Mouse (Mus musculus) testis, postnatal 10 days (tissue): ENCODE measurements at regions not wholly inside any gene's neighbourhood (a gene's known extent, or its start where the extent isn't known, plus 50 kb on each side); places are given as distances from the start of the nearest gene placed in this dataset.

Source experiments
- DNase-seq: peaks from one replicate; pipeline ENCODE4 v3.0.0; 2021; ENCODE audit warnings: low spot score

DNA sequence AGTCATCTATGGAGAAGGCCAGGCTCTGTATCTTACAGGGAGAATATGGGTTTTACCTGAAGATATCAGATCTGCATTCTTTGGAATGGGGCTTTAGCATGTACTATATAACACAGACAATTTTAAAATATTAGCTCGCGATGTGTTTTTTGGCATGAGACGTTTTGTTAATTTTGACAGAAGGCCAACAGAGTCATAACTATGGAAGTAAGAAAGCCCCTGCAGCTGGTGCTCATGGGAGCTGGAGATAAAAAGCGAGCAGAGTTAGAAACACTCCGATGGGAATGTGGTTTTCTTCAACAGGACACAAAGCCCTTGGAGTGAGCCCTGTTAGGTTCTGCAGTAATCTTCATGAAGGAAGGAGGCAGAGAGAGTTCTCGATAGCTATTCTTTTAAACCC lies 176.6 kb downstream of the Rps12 start:
- no peak for DNase-seq

- no peak for DNase-seq
These were observed 177.0 kb downstream of the Rps12 start for GRCm38 (mm10) chr10:23610046-23610445.

- no peak for DNase-seq
These were observed 177.7 kb downstream of the Rps12 start for GRCm38 (mm10) chr10:23609270-23609914.

- DNase-seq, result no peak
These were observed 186.4 kb downstream of the Rps12 start for GRCm38 (mm10) chr10:23600701-23601100.

DNA sequence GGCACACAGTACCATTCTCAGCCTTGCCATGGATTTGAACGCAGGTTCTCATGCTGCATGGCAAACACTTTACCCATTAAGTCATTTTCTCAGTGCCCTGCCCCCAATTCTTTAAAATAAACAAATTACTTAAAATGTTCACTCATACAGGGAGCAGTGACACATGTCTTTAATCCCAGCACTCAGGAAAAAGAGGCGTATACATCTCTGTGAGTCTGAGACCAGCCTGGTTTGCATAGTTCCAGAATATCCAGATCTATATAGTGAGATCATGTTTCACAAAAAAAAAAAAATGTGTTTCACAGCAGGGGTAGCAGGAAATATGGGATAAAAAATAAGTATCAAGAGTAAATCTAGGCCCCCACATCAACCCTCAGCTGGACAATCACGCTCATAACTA lies 191.5 kb downstream of the Rps12 start:
- no peak for DNase-seq

- DNase-seq, result no peak
These were observed 206.8 kb downstream of the Rps12 start for GRCm38 (mm10) chr10:23580230-23580629.

- no peak for DNase-seq
These were observed 216.1 kb downstream of the Rps12 start for GRCm38 (mm10) chr10:23571013-23571412.

DNA sequence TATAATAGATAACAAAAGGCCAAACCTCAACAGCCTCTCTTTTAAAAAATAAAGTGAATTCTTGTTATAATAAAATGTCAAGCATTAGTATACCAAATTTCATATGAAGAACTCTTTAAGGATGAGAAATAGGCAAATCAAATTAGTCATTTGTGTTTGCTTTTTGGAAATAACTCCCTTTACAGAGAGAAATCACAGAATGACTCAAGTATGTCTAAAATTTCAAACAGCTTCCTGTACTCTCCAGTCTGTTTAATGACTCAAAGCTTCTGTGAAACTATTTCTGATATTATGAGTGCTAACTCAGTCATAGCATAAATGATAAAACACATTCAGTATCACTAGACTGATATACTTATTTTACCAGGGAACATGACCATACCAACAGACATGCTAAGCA lies 217.7 kb downstream of the Rps12 start:
- DNase-seq, result no peak

GRCm38 (mm10) chr10:23562273-23562885 lies 211.8 kb upstream of the Eya4 start:
- DNase-seq, result no peak

DNA sequence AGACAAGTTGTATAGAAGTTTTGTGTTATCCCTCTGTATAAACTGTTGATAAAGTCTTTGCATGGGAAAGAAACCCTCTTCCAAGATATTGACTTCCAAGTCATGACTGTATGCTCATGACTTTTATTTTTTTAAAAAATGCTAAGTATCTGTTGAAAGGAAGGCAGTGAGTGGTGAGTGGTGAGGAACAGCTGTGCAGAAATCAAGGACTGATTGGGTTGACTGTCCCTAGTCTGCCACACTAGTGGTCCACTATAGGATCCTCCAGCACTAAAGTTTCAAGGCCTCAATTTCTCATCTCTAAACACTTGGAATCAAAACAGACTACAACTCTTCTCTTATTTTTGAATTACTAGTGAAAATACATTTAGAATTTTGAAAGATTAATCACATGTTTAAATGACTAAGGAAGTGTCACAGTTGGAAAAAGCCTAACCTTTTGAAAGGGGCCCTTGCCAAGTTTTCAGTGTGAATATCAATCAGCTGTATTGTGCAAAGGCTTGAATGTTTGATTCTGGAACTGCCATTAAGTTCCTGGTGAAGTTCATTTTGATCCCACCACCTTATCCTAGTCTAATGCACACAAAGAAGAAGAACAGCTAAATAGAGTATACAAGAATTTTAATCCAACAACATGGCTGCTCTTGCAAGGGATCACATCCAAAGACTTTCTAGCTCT lies 209.5 kb upstream of the Eya4 start:
- DNase-seq, result no peak

GRCm38 (mm10) chr10:23557828-23558227 lies 207.2 kb upstream of the Eya4 start:
- DNase-seq, result no peak

DNA sequence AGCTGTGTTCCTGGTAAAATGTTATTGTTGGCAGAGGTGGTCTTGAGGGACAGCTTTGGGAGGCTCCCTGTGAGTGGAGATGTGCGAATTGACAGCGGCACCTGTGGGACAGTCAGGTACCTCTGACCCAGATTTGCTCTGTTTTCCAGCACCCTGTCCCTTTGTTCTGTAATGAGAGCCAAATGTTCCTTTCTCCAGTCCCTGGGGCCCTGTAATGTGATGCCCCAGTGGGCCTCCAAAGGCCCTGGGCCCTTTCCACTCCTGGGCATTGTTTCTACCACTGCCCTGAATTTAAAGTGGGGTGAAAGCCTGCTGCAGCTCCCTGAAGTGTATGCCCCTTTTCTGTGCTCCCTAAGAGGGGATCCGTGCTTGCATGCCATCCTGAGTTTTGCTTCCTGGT lies 198.6 kb upstream of the Eya4 start:
- DNase-seq, result no peak

DNA sequence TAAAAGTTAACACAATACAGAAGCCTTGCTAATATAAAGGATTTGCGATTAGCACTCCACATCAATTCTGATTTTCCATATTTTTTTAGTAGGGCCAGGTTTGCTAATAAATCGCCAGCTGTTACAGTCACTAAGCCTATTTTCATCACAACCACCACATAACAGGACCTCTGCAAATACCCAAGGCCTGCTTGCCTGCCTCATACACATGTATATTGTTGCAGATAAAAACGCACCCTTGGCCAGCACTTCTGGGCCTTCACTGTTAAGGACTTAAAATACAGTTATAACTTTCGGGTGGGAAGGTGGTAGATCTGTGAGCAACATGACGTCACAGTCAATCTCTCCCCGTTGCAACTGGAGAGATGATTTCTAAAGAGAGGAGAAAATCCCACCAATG lies 197.7 kb upstream of the Eya4 start:
- DNase-seq, result no peak

- no peak for DNase-seq
These were observed 192.1 kb upstream of the Eya4 start for GRCm38 (mm10) chr10:23542712-23543111.

- DNase-seq, result no peak
These were observed 191.3 kb upstream of the Eya4 start for GRCm38 (mm10) chr10:23541914-23542313.

DNA sequence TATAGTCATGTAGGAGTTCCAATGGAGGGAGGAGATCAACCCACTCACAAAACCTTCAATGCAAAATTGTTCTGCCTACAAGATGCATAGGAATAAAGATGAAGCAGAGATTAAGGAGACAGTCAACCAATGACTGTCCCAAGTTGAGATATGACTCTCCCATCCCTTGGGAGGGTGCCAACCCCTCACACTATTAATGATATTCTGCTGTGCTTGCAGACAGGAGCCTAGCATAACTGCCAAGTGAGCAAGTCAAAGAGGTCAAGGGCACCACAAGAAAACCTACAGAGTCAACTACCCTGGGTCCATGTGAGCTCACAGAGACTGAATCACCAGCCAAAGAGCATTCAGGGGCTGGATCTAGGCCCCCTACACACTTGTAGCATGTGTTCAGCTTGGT lies 184.1 kb upstream of the Eya4 start:
- DNase-seq, result no peak

- no peak for DNase-seq
These were observed 181.6 kb upstream of the Eya4 start for GRCm38 (mm10) chr10:23531964-23532758.

DNA sequence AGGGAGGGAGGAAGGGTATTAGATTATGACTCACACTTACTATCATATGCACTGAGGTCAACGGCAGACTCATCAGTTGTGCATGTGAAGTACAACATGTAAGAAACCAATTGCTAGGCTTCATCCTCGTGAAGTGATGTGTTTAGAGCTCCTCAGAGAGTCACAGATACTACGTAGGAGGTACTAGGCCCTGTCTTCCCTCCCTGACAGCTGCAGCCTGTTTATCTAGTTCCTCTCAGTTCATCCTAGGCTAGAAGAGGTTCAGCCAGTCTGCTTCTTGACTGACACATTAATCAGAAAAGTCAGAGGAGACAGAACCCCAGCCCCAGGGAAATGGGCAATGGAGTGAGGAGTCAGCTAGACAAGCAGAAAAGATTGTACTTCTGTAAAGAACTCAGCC lies 180.1 kb upstream of the Eya4 start:
- DNase-seq, result no peak

DNA sequence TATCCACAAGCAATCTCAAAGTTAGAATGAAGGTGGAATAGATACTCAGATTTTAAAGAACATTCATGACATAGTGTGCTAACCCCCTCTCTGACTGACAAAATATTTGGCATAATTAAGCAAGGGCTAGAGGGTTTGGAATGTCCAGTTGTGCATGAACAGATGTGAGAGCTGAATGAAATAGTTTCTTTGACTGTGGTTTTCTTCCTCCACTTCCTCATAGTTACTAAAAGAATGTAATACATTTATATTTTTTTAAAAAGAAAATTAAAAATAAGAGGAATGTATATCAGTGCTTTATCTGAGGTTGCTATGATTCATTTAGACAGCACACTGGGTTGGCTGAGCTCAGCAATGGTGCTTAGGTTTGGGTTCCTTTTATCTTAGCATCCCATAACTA lies 176.2 kb upstream of the Eya4 start:
- DNase-seq, result no peak

DNA sequence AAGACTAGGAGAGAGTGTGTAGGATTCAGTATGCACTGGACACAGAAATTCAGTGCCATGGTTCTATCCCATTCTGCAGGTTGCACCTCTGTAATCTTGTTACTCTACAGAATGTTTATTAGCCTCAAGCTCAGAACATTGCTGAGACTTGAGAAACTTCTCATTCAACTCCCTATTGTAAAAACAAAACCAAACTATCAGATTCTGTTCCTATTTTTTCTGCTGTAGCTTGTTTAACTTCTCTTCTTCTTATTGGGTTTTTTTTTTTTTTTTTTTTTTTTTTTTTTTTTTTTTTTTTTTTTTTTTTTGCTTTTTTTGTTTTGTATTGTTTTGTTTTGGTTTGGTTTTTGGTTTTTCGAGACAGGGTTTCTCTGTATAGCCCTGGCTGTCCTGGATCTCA lies 172.1 kb upstream of the Eya4 start:
- no peak for DNase-seq

DNA sequence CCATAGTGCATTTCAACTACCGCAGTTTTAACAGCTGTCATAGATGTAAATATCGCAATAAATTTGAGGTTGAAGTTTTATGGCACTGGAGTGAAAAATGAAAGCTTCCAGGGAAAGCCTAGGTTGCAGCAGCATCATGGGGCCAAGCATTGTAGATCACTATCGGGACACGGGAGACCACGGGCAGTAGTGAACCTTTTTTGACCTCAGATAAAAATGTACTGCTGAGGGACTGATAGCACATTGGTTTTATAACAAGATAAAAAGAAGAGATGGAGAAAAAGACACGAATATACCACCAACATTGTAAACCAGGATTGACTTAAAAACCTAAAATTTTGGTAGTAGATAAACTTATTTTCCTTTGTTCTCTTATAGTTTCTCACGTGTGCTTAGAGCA lies 143.1 kb upstream of the Eya4 start:
- DNase-seq, result no peak

- DNase-seq, result no peak
These were observed 142.4 kb upstream of the Eya4 start for GRCm38 (mm10) chr10:23492971-23493370.

GRCm38 (mm10) chr10:23488996-23489395 lies 138.4 kb upstream of the Eya4 start:
- no peak for DNase-seq
